Mouse (Mus musculus) hindbrain, embryonic 14.5 days (tissue): ENCODE results near the gene Fmo2. TPM values are rescaled to one million over a fixed set of nuclear protein-coding genes. Genes with fewer than 3 reads are reported as not detected.

Experiments used
- ATAC-seq: fragments of 200-750 bp; cut with Nextera tagmentation; 2 replicates; pipeline ENCODE4 v1.8.0; 2017; ENCODE audit warnings: moderate number of reproducible peaks, mild to moderate bottlenecking, moderate TSS enrichment, moderate library complexity; ENCODE audit not compliant: low FRiP score
- DNase-seq: peaks from one replicate; pipeline ENCODE4 v3.0.0-alpha.2; 2015; ENCODE audit warnings: low spot score
- H3K27ac ChIP-seq: fragments of 300-500 bp; sonication (generic); 2 replicates; pipeline ENCODE4 v1.5.1; 2014; ENCODE audit warnings: mild to moderate bottlenecking, moderate library complexity
- H3K27me3 ChIP-seq: fragments of 300-500 bp; sonication (generic); 2 replicates; pipeline ENCODE4 v1.6.1; 2014; ENCODE audit warnings: mild to moderate bottlenecking, low read length, mixed read lengths; ENCODE audit not compliant: control insufficient read depth, insufficient read depth
- H3K36me3 ChIP-seq: fragments of 300-500 bp; sonication (generic); replicated peaks from 2 replicates; pipeline ENCODE4 v1.6.1; 2014; ENCODE audit not compliant: control insufficient read depth, insufficient read depth
- H3K4me1 ChIP-seq: fragments of 300-500 bp; sonication (generic); replicated peaks from 2 replicates; pipeline ENCODE4 v1.6.1; 2014; ENCODE audit warnings: antibody characterized with exemption, low read length, mixed read lengths; ENCODE audit not compliant: control insufficient read depth, insufficient read depth
- H3K4me2 ChIP-seq: fragments of 300-500 bp; sonication (generic); replicated peaks from 2 replicates; pipeline ENCODE4 v1.6.1; 2014; ENCODE audit warnings: mild to moderate bottlenecking, moderate library complexity
- H3K4me3 ChIP-seq: fragments of 300-500 bp; sonication (generic); replicated peaks from 2 replicates; pipeline ENCODE4 v1.5.1; 2014; ENCODE audit warnings: mild to moderate bottlenecking, low read length
- H3K9ac ChIP-seq: fragments of 300-500 bp; sonication (generic); 2 replicates; pipeline ENCODE4 v1.6.1; 2014
- H3K9me3 ChIP-seq: fragments of 300-500 bp; sonication (generic); 2 replicates; pipeline ENCODE4 v1.6.1; 2016; ENCODE audit warnings: low read length; ENCODE audit not compliant: control insufficient read depth
- WGBS: fragments of 180-500 bp; shearing (Covaris S2); extraction: QIAGEN DNeasy Blood & Tissue Kit; methylation state at CpG from one replicate; pipeline ENCODE4 v1.1.7; 2014; 5-methylcytosine and 5-hydroxymethylcytosine counted together
- polyA plus RNA-seq: library from polyadenylated mRNA; unstranded; fragments of >200 nt; fragmentation: Nextera tagmentation; extraction: Ambion mirVana; gene quantifications from 2 replicates; pipeline ENCODE4 v1.2.1, GENCODE M21; 2014

The Fmo2 gene
- polyA plus RNA-seq, 1 experiment from 2014 or later, result 0.12 TPM

GRCm38 (mm10) chr1:162834342-162834741 lies 64.2 kb downstream of the Fmo2 start:
- DNase-seq (no peak), ATAC-seq (no peak)
- Histone ChIP-seq H3K27me3 (no peaks in the 10 kb centered on the region), H3K4me1 (peaks cover 13% of the 10 kb centered on the region), H3K27ac (no peak overlapping the region), H3K4me3 (no peak overlapping the region), H3K36me3 (no peaks in the 10 kb centered on the region), H3K9me3 (no peaks in the 10 kb centered on the region), H3K4me2 (no peak overlapping the region), H3K9ac (no peak overlapping the region)
- 89% methylated on average over 5 of the region's 5 CpGs for WGBS

DNA sequence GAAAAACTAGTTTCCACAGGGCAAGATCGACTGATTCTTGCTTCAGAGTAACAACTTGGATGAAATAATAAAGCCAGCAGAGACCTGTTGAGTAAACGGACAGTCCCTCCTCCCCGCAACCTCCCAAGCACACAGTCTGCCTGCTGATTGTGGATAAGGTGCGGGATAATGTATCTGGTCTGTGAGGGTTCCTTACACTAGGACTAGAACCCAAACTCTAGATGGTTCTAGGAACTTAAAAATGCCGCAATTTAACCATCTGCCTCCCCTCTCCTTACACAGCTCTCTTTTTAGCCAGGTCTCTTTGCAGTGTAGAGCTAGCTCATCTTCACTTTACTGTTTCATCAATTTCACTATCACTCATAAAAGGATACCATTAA lies 66.0 kb downstream of the Fmo2 start:
- Histone ChIP-seq H3K9me3 (no peaks in the 10 kb centered on the region), H3K36me3 (no peaks in the 10 kb centered on the region), H3K27me3 (no peaks in the 10 kb centered on the region), H3K4me3 (no peak overlapping the region), H3K9ac (no peak overlapping the region; the same call in 1 of the 2 replicates), H3K4me2 (peak overlapping the region; percentile 48), H3K4me1 (peaks cover 13% of the 10 kb centered on the region), H3K27ac (peak overlapping the region; percentile 60)
- DNase-seq (no peak), ATAC-seq (peak; percentile 64)
- WGBS, result 22% methylated on average over 5 of the region's 5 CpGs

GRCm38 (mm10) chr1:162831838-162832573 lies 66.5 kb downstream of the Fmo2 start:
- H3K4me3 ChIP-seq, result no peak overlapping the region
- ATAC-seq (peak; percentile 95), DNase-seq (peak; percentile 77)
- H3K4me2 ChIP-seq, result peak overlapping the region; percentile 48
- no peaks in the 10 kb centered on the region for H3K36me3 ChIP-seq
- no peaks in the 10 kb centered on the region for H3K27me3 ChIP-seq
- no peaks in the 10 kb centered on the region for H3K9me3 ChIP-seq
- peak overlapping the region; percentile 60 for H3K27ac ChIP-seq
- H3K9ac ChIP-seq, result no peak overlapping the region; the same call in 1 of the 2 replicates
- peaks cover 13% of the 10 kb centered on the region for H3K4me1 ChIP-seq
- WGBS, result 0% methylated on average over 5 of the region's 5 CpGs

Other genes with a start within 250 kb of the Fmo2 start
- gene Myocos, start 240.5 kb downstream of the Fmo2 start, polyA plus RNA-seq, result not detected in 2 replicates
- gene Prrc2c, start 158.2 kb downstream of the Fmo2 start, polyA plus RNA-seq, result 144 and 148 TPM in 2 replicates
- gene Fmo4, start 84.8 kb downstream of the Fmo2 start, polyA plus RNA-seq, result 0.31 and 0.88 TPM in 2 replicates
- 35.6 and 36.6 TPM in 2 replicates for gene Fmo1, start 32.1 kb downstream of the Fmo2 start, polyA plus RNA-seq
- gene Fmo6, start 38.8 kb upstream of the Fmo2 start, polyA plus RNA-seq, result not detected in 2 replicates
- gene Fmo3, start 85.8 kb upstream of the Fmo2 start, polyA plus RNA-seq, result not detected in 2 replicates
- not detected in 2 replicates for gene Mroh9, start 186.9 kb upstream of the Fmo2 start, polyA plus RNA-seq